Mouse (Mus musculus): ENCODE measurements around the gene Dnlz. TPM values are rescaled to one million over a fixed set of nuclear protein-coding genes. Genes with fewer than 3 reads are reported as not detected.

The Dnlz gene
- total and polyA plus RNA-seq, 2 experiments from 2014 or later: 17.0 to 23.0 TPM

- Histone ChIP-seq H3K27ac (ENCODE audit: low read depth) (peak overlapping the region; percentile 96), H3K4me1 (ENCODE audit: control insufficient read depth, insufficient read depth) (peaks cover 38% of the 10 kb centered on the region)
- TF ChIP-seq EP300 (IDR thresholded peaks at IDR 0.05; ENCODE audit: low read depth) (no peak), CTCF (IDR thresholded peaks at IDR 0.05; ENCODE audit: low read depth) (no peak)
Measured at GRCm38 (mm10) chr2:26338302-26339203, 13.4 kb downstream of the Dnlz start.

GRCm38 (mm10) chr2:26330702-26331101 lies 21.2 kb downstream of the Dnlz start:
- no peak overlapping the region for H3K4me3 ChIP-seq (ENCODE audit: low read depth, low read length)
- no peak for DNase-seq (ENCODE audit: low spot score)
- peak overlapping the region; percentile 92 for H3K27ac ChIP-seq (ENCODE audit: low read depth)
- H3K36me3 ChIP-seq (replicated peaks; ENCODE audit: control insufficient read depth, insufficient read depth, low read length): peaks cover 17% of the 10 kb centered on the region
- H3K9ac ChIP-seq (replicated peaks; ENCODE audit: low read depth, low read length): no peak overlapping the region
- H3K4me1 ChIP-seq (ENCODE audit: control insufficient read depth, insufficient read depth): peaks cover 9% of the 10 kb centered on the region; the same call in 1 of the 2 replicates
- no peak overlapping the region for H3K4me2 ChIP-seq (ENCODE audit: low read depth, low read length)
- no peak for TF ChIP-seq CTCF (IDR thresholded peaks at IDR 0.05; ENCODE audit: low read depth)
- no peak for TF ChIP-seq EP300 (IDR thresholded peaks at IDR 0.05; ENCODE audit: low read depth)
- ATAC-seq (ENCODE audit: insufficient read depth, low read depth): no peak
- no peaks in the 10 kb centered on the region for H3K9me3 ChIP-seq (replicated peaks; ENCODE audit: control insufficient read depth, low read length)
- H3K27me3 ChIP-seq (ENCODE audit: control insufficient read depth, insufficient read depth, low read length): no peaks in the 10 kb centered on the region
- WGBS: 78% methylated on average over 6 of the region's 6 CpGs

More at GRCm38 (mm10) chr2:26338302-26339203, 13.4 kb downstream of the Dnlz start:
- no peaks in the 10 kb centered on the region for H3K27me3 ChIP-seq (ENCODE audit: control insufficient read depth, insufficient read depth, low read length)
- peaks cover 17% of the 10 kb centered on the region; the same call in 1 of the 2 replicates for H3K36me3 ChIP-seq (replicated peaks; ENCODE audit: control insufficient read depth, insufficient read depth, low read length)
- peak overlapping the region; percentile 83 for H3K4me2 ChIP-seq (ENCODE audit: low read depth, low read length)
- H3K9ac ChIP-seq (replicated peaks; ENCODE audit: low read depth, low read length): 0 out of 2 replicates have a peak overlapping the region, but pooled peaks have one; percentile 79
- 58% methylated on average over 8 of the region's 13 CpGs for WGBS
- 0 out of 2 replicates have a peak overlapping the region, but pooled peaks have one; percentile 53 for H3K4me3 ChIP-seq (ENCODE audit: low read depth, low read length)
- H3K9me3 ChIP-seq (replicated peaks; ENCODE audit: control insufficient read depth, low read length): no peaks in the 10 kb centered on the region
- no peak for ATAC-seq (ENCODE audit: insufficient read depth, low read depth)
- no peak for DNase-seq (ENCODE audit: low spot score)

GRCm38 (mm10) chr2:26330056-26330468 lies 21.8 kb downstream of the Dnlz start:
- TF ChIP-seq EP300 (IDR thresholded peaks at IDR 0.05; ENCODE audit: low read depth): no peak
- Histone ChIP-seq H3K4me3 (ENCODE audit: low read depth, low read length) (no peak overlapping the region), H3K4me1 (ENCODE audit: control insufficient read depth, insufficient read depth) (peaks cover 14% of the 10 kb centered on the region; the same call in 1 of the 2 replicates), H3K9me3 (replicated peaks; ENCODE audit: control insufficient read depth, low read length) (no peaks in the 10 kb centered on the region), H3K4me2 (ENCODE audit: low read depth, low read length) (no peak overlapping the region), H3K27me3 (ENCODE audit: control insufficient read depth, insufficient read depth, low read length) (no peaks in the 10 kb centered on the region), H3K9ac (replicated peaks; ENCODE audit: low read depth, low read length) (no peak overlapping the region), H3K36me3 (replicated peaks; ENCODE audit: control insufficient read depth, insufficient read depth, low read length) (peaks cover 18% of the 10 kb centered on the region), H3K27ac (ENCODE audit: low read depth) (peak overlapping the region; percentile 92)
- WGBS: 64% methylated on average over 4 of the region's 4 CpGs
- no peak for DNase-seq (ENCODE audit: low spot score)
- ATAC-seq (ENCODE audit: insufficient read depth, low read depth): peak; percentile 49

DNA sequence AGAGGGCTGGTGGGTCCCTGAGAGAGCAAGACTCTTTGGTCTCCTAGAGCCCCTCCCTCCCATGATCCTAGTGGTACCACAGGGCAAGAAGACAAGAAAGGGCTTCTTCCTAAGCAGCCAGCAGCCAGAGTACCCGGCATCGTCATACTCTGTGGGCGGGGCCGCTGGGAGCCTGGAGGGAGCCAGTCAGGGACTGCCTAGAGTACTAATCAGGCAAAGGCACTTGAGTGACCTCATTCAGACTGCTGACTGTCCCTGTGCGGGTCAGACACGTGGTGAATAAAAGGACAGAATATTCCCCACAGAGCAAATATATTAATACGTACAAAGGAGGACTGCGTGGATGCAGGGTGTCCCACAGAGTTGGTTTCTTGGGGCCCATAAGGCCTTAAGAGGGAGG lies 22.5 kb downstream of the Dnlz start:
- TF ChIP-seq CTCF (IDR thresholded peaks at IDR 0.05; ENCODE audit: low read depth) (no peak), EP300 (IDR thresholded peaks at IDR 0.05; ENCODE audit: low read depth) (0 out of 2 replicates have a peak, but pooled peaks have one; percentile 41)
- H3K36me3 ChIP-seq (replicated peaks; ENCODE audit: control insufficient read depth, insufficient read depth, low read length): peaks cover 24% of the 10 kb centered on the region
- peak overlapping the region; percentile 92 for H3K27ac ChIP-seq (ENCODE audit: low read depth)
- peaks cover 15% of the 10 kb centered on the region; the same call in 1 of the 2 replicates for H3K4me1 ChIP-seq (ENCODE audit: control insufficient read depth, insufficient read depth)
- peak; percentile 93 for DNase-seq (ENCODE audit: low spot score)
- no peak overlapping the region for H3K4me2 ChIP-seq (ENCODE audit: low read depth, low read length)
- H3K9ac ChIP-seq (replicated peaks; ENCODE audit: low read depth, low read length): no peak overlapping the region
- peak; percentile 90 for ATAC-seq (ENCODE audit: insufficient read depth, low read depth)
- 35% methylated on average over 8 of the region's 8 CpGs for WGBS
- H3K4me3 ChIP-seq (ENCODE audit: low read depth, low read length): no peak overlapping the region
- no peaks in the 10 kb centered on the region for H3K27me3 ChIP-seq (ENCODE audit: control insufficient read depth, insufficient read depth, low read length)
- no peaks in the 10 kb centered on the region for H3K9me3 ChIP-seq (replicated peaks; ENCODE audit: control insufficient read depth, low read length)

DNA sequence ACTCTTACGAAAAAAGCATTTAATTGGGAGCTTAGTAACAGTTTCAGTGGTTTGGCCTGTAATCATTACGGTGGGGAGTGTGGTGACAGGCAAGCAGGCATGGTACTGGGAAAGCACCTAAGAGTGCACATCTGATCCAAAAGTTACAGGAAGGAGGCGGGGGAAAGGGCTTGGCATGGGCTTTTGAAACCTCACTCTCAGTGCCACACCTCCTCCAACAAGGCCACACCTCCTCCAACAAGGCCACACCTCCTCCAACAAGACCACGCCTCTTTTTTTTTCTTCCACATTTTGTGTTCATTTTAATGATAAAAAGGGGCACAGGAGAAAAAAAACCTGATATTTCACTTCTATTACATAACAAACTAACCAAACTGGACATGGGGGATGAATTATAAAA lies 24.1 kb downstream of the Dnlz start:
- Histone ChIP-seq H3K27me3 (ENCODE audit: control insufficient read depth, insufficient read depth, low read length) (no peaks in the 10 kb centered on the region), H3K9ac (replicated peaks; ENCODE audit: low read depth, low read length) (no peak overlapping the region), H3K4me3 (ENCODE audit: low read depth, low read length) (no peak overlapping the region), H3K27ac (ENCODE audit: low read depth) (no peak overlapping the region), H3K9me3 (replicated peaks; ENCODE audit: control insufficient read depth, low read length) (no peaks in the 10 kb centered on the region), H3K4me1 (ENCODE audit: control insufficient read depth, insufficient read depth) (peaks cover 23% of the 10 kb centered on the region; the same call in 1 of the 2 replicates), H3K36me3 (replicated peaks; ENCODE audit: control insufficient read depth, insufficient read depth, low read length) (peaks cover 34% of the 10 kb centered on the region), H3K4me2 (ENCODE audit: low read depth, low read length) (no peak overlapping the region)
- no peak for ATAC-seq (ENCODE audit: insufficient read depth, low read depth)
- 90% methylated on average over 4 of the region's 4 CpGs for WGBS
- TF ChIP-seq EP300 (IDR thresholded peaks at IDR 0.05; ENCODE audit: low read depth) (no peak), CTCF (IDR thresholded peaks at IDR 0.05; ENCODE audit: low read depth) (no peak)
- DNase-seq (ENCODE audit: low spot score): no peak

All from heart, postnatal 0 days (tissue).